Mouse (Mus musculus): ENCODE results near the gene Rsrc1.

- TF ChIP-seq EP300 (IDR thresholded peaks at IDR 0.05; ENCODE audit: low read depth) (no peak), CTCF (IDR thresholded peaks at IDR 0.05; ENCODE audit: low read depth) (no peak)
These were observed at the start of gene Rsrc1 for GRCm38 (mm10) chr3:66981101-66981661.
